Mouse (Mus musculus): ENCODE data around the gene Git2.

The Git2 gene

DNA sequence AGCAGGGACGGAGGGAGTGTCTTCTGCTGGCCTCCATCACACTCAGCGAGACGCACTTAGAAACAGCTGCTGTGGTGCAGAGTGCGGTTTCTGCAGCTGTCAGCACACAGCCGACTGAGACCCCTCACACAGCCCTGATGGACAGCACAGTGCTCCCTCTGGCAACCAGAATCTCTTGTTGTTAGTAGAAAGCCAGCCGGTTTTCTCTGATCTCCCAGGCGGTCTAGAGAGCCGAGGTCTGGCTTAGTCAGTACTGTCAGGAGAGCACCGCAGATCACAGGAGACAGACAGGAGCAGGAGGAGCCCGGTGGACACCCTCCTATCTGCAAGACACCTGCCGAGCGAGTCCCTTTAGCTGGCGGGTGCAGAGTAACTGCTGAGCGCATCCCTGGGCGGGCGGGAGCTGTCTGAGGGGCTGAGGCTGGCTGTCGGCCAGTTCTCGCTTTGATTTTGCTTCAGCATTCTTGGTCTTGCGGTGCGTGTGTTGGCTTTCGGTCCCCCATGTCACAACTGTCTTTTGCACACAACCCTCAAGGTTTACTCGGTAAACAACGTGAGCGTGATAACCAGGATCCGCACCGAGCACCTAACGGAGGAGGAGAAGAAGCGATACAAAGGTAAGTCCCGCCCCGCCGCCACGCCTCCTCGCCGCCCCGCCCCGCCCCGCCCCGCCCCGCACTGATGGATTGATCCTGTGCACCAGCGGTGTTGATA is 21.1 kb upstream of the Git2 start:
- DNase-seq (ENCODE audit: low spot score) = peak; percentile 38

DNA sequence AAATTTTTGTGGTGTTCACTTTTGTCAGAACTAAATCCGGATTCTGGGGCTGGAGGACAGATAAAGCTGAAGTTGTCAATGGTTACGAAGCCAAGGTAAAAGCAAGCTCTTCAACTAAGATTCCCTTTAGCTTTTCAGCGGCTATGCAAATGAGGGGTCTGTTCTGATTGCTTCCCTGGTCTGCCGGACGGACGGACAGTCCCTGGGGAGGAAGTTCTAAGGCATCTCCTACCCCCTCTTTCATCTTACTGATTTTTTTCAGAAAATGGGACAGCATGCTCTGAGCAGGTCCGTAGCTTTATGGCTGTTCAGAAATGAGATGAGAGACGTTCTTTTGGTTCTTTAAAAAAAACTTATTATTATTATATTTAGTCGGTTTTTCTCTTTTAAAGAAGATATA is 20.3 kb upstream of the Git2 start:
- no peak for DNase-seq (ENCODE audit: low spot score)

DNA sequence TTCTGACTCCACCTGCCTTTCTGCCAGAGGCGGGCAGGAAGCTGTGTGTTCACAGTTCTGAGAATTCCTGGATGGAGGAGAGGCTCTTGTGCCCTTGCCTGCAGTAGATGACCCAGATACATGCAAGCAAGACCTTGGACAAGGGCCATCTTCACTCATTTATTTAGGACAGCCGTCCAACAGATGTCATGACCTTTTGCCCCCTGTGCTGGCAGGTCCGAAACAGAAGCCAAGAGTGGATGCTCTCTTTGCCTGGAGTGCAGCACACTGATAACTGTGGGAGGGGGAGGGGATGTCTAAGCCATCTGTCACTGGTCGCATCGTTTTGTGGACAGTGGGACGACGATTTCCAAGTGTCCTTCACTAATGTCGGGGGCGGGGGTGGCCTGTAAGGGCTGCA is 19.9 kb upstream of the Git2 start:
- DNase-seq (ENCODE audit: low spot score) = no peak

DNA sequence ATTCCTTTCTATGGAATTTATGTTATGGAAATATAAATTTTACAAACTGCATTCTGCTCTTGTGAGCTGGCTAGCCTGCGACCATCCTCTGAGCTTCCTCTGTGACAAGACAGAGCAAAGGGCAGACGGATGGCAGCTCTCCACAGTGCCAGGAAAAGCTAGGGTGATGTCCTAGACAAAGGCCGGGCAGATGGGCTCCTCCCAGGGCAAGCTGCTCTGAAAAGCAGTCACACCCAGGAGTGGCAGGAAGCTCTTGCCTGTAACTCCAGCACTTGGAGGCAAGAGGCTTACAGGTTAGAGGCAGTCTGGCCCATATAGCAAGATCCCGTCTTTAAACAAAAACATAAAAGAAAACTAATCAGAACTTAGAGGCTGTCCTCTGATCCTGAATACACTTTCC is 19.3 kb upstream of the Git2 start:
- DNase-seq (ENCODE audit: low spot score) = no peak

DNA sequence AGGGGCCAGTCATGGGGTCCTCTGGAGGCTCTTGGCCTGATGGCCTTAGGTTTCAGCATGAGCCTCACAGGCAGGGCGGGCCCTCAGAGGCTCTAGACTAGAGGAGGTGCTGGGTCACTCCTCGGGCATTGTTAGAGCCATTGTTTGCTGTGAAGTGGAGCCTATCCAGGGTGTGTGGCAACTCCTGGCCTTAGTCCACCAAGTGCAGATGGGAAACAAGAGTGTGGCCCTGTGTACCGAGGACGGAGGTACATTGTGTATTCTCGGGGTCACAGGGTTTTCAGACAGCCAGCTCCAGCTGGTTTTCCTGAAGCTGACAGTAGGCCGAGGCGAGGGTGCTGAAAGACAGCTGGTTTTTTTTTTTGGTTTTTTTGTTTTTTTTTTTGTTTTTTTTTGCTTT is 18.0 kb upstream of the Git2 start:
- DNase-seq (ENCODE audit: low spot score) = no peak

DNA sequence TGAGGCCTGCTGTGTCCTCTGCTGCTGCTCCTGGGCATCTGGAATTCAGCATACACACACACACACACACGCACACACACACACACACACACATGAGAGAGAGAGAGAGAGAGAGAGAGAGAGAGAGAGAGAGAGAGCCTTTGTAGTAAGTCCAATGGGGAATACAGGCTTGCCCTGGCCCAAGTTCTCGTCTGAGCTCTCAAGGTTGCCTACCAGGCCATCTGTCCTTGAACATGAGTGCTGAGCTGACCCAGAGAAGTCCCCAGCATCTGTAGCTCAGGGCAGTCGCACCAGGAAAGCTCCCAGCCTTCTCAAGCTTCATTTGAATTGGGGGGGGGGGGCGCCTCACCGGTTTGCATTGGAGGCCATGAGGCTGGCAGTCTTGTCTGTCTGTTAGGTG is 9.9 kb upstream of the Git2 start:
- no peak for DNase-seq (ENCODE audit: low spot score)

DNA sequence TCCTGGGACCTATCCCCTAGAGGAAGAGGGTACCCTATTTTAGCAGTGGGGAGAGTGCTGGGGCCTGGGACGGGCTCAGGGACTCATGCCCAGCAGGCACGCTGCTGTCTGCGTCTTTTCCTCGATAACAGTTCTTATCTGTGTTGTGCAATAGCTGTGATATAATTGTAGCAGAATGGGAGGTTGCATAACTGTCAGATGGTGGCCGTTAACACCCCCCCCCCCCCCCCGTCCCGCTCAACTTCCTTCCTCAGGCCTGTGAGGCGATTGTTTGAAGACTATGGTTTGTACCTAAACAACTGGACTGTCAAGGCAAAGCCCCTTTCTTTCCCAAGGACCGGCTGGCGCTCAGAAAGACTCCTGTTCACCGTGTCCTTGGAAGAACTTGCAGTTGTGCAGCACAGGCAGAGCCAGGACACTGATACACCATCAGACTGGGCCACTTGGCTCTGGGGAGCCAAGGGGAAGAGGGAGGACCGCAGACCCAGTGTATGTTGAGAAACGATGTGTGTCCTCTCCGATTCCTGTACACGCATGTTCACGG is 9.4 kb upstream of the Git2 start:
- peak; percentile 40 for DNase-seq (ENCODE audit: low spot score)

DNA sequence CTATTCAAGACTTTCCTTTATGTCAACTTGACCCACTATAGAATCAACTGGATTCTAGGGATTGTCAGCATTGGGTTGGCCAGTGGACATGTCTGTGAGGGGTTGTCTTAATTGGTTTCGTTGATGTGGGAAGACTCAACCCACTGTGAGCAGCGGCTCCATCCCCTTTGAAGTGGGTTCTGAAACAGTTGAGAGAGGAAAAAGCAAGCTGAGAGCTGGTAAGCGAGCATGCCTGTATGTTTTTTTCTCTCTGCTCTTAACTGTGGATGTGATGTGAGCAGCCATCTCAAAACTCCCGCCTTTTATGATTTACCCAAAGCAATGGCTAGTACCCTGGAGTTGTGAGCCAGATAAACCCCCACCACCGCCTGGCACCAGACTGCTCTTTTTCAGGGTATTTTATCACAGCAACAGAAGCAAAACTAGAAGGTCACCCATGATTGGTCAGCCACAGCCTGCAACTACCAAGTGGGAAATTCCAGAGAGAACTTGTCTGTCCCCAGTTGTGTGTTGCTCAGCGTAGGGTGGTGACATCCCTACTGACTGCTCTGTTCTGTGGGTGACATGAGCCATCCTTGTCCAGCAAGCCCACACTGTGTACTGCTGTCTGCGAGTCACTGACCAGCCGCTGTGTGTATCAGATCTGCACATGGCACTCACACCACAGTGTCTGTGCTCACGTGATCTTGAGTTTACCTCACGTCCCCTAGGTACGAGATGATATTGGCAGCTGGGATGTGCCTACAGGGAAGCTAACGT is 8.3 kb upstream of the Git2 start:
- no peak for DNase-seq (ENCODE audit: low spot score)

DNA sequence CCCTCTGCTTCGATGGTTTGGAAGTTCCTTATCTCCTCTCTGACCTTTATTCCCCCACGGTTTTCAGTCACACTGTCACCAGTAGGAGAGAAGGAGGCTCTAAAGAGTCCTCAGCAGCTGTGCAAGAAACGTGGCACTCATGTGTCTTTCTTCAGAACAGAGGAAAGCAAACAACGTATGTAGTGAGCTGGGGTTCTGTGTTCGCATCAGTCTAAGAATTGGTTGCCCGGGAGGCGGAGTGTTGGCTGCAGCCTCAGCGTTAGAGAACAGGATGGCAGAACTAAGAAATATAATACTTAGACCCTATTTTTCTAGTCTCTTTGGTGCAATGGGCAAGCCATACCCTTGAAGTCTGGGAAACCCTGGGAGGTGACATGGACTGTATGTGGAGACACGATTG is 7.7 kb upstream of the Git2 start:
- DNase-seq (ENCODE audit: low spot score) = no peak

DNA sequence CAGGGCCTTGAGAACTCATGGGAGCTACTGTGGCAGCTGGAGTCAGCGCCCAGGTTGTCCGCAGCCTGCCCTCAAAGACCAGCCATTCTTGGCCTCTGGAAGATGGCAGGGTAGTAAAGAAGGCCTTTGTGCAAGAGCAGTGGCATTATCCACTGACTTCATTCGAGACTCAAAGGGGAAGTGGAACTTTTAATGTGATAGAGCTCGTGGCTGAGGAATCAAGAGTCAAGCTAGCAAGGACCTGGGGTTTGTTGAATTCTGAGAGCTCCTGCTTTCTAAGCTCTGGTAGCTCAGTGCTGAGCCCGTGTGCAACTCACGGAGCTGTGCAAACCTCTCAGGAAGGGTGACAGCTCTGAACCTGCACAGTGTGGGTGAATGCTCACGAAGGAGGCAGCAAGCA is 5.6 kb upstream of the Git2 start:
- DNase-seq (ENCODE audit: low spot score) = no peak

DNA sequence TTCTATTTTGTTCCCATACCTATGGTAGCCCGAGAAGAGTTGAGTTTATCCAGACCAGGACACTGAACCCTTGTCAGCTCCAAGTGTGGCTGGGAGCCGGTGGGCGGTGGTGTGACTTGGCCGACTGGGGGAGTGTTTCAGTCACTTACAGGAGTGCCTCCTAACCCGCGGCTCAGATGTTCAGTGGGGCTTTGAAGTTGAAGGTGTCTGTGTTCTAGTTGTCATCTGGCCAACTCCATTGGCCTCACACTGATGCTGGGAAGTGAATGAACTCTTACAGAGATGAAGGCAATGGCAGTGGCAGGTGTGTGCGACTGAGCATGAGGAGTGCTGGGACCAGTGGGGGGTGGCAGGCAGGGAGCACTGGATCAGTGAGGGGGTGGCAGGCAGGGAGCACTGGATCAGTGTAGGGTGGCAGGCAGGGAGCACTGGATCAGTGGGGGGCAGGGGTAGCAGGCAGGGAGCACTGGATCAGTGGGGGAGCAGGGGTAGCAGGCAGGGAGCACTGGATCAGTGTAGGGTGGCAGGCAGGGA is 4.7 kb upstream of the Git2 start:
- no peak for DNase-seq (ENCODE audit: low spot score)

DNA sequence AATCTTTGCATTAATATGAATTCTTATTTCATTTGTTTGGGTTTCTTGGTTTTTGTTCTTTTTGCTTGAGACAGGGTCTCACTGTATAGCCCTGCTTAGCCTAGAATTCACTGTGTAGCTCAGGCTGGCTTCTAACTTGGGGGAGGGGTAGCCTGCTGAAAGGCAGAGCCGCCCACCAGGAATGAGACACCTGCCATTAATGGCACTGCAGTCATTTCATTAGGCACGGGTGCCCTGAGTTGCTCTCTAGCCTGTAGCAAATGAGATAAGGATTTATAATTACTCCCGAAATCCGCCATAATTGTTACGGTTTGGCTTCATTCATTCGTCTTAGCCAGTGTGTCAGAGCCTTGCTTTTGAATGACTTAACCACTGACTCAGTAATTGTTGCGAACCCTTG is 857 bp upstream of the Git2 start:
- no peak for DNase-seq (ENCODE audit: low spot score)

DNA sequence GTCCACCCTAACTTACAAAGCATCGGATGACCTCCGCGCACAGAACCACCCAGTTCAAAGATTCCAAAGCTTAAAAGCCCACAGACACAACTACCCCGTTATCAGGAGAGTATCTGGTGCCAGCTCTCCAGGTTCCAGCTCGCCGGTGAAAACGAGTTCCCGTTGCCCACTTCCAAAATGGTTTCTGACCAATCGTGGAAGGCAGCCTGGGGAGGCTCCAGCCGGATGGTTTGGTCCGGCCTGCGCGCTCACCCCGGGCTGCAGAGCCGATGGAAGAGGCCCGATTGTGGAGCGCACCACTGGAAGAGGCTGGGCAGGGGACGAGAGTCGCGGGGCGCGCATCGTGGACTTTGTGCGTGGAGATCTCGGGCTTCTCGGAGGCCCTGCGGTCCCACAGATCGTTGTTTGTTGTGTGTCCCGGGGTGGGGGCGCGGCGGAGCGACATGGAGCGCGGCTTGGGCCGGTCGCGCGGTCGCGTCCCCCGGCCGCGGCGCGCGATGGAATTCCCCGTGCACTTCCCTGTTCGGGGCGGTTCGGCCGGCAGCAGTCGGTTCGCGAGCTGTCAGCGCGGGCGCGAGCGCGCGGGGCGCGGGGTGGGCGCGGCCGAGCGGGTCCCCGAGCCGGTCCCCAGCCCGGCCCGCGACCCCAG is 790 bp downstream of the Git2 start, which contains the start of gene Ankrd13a:
Gene Ankrd13a (plus strand): TSS at position 275 of the 649 bp plus-strand sequence.
- DNase-seq (ENCODE audit: low spot score) = peak; percentile 87

DNA sequence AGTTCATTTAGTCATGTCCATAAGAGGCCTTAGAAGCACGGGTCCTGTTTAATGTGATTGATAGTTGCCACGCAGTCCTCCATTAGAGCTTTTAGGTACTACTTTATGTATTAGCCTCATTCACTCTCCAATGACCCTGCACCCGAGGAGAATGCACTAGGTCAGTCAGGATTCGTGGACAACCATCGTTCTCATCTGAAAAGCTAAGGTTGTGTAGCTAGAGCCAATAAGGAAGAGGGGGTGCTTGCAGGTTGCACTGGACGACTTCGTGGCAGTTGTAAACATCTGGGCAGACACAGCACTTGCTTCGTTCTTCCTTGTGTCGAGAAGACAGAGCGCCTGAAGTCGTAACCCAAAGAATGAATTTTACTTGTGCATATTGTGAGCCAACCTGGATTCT is 1.5 kb downstream of the Git2 start:
- no peak for DNase-seq (ENCODE audit: low spot score)

DNA sequence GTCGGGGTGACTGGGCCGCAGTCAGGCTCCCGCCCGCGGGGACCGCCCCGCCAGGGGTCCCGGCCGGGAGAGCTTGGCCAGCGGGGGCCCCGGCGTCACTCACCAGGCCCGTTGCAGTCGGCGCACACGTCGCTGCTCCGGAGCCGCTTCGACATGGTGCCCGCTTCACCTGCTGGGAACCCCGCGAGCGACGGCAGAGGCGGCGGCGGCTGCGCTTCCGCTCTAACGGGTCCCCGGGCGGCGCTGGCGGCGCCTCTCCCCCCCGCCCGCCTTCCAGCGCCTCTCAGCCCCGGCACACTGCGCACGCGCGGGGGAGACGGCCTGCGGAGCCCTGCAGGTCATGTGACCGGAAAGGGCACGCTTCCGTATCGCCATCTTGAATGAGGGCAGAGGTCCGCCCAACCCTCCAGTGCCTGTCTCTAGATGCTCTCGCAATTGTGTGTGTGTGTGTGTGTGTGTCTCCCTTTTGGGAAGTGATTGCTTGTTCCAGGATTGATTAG is 2.1 kb downstream of the Git2 start:
- DNase-seq (ENCODE audit: low spot score) = peak; percentile 97

DNA sequence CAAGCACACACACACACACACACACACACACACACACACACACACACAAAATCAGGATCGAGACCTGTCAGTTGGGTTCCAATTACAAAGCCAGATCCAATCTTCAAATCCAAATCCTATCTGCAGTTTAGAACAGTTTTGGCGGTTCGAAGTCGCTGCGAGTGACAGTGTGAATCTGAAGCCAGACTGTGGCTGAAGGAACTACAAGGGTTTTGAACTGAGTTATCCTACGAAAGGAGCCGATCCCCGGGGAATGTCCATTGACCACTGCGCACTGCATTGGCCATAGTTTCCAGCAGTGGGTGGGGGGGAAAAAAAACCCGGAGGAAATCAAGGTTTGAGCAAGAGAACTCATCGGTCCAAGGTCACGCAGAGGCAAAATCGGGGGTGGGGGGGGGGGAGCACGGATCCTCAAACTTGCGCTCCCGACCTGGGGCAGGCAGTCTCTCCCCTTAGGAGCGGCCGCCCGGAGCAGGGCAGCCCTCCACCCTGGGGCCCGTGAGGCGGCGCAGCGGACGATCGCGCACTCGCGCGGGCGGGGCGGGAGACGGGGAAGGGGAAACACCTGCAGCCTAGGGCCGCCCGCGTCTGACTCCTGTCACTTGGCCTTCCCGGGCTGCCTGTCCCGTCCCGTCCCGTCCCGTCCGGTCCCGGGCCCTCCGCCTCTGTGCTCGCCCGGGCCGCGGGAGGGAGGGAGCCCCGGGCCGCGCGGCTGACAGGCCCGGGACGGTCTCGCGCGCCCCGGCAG is 2.7 kb downstream of the Git2 start:
- DNase-seq (ENCODE audit: low spot score) = peak; percentile 67

DNA sequence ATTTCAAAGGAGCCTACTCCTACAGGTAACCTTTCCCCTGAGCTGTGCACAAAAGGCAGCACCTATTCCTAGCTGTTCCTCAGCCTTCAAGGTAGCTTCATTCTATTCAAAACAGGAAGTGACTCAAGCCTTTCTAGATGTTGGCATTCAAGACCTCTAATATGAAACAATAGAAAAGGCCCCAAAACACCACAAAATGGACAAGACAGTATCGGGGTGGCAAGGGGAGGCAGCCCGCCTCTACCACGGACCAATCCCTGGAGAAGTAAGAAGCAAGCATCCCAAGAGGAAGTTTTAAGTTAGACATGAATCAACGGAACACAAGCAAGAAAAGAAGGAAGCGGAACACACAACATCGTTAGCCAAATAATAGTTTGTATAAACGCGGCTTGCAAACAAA is 3.5 kb downstream of the Git2 start:
- no peak for DNase-seq (ENCODE audit: low spot score)

DNA sequence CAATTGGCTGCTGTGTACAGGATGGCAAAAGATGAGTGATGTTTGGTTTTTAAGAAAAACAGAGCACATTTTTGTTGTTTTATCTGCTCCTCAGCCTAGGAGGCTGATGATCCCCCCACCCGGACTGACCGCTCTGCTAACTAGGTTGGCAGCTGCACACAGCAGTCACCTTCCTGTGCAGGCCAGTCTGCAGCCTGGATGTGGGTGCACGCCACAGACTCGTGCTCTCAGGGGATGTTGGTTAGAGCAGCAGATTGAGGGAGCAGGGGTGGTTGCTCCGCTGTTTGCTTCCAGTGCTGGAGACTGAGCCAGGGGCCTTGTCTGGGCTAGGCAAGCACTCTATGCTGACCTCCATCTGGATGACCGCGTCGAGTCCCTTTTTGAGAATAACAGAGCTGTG is 5.5 kb downstream of the Git2 start:
- no peak for DNase-seq (ENCODE audit: low spot score)

DNA sequence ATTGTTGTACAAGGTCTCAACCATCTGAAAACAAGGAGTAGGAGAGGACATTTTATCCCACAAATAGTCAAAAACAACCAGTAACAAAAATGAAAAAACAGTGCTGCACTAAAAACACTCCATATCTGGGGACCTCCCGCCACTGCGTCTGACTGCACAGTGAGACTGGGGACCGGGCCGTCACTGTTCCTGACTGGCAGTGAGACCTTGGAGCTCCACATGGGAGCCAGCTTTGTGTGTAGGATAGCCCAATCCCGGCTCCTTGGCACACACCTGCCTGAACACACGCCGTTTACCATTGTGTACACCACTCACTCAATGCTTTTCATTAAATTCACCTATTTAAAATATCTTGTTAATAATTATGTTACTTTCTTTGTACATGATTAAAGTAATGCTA is 8.1 kb downstream of the Git2 start:
- no peak for DNase-seq (ENCODE audit: low spot score)

DNA sequence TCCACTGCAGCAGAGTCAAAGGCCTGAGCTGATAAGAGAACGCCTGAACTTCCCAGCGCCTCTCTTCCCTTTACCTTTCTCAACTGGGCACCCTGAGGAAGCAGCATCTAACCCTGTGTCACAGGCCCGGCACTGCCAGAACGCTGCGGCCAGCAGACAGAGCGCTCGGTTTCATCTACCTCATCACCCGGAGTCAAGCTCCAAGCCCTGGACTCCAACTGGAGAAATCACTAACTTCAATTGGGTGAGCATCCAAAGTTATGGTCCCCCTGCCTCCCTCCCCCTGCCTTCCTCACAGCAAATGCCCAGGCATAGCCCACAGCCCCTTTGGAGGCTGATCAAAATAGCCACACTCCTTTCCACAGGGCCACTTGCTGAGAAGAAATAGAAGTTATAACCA is 8.6 kb downstream of the Git2 start:
- DNase-seq (ENCODE audit: low spot score) = no peak

DNA sequence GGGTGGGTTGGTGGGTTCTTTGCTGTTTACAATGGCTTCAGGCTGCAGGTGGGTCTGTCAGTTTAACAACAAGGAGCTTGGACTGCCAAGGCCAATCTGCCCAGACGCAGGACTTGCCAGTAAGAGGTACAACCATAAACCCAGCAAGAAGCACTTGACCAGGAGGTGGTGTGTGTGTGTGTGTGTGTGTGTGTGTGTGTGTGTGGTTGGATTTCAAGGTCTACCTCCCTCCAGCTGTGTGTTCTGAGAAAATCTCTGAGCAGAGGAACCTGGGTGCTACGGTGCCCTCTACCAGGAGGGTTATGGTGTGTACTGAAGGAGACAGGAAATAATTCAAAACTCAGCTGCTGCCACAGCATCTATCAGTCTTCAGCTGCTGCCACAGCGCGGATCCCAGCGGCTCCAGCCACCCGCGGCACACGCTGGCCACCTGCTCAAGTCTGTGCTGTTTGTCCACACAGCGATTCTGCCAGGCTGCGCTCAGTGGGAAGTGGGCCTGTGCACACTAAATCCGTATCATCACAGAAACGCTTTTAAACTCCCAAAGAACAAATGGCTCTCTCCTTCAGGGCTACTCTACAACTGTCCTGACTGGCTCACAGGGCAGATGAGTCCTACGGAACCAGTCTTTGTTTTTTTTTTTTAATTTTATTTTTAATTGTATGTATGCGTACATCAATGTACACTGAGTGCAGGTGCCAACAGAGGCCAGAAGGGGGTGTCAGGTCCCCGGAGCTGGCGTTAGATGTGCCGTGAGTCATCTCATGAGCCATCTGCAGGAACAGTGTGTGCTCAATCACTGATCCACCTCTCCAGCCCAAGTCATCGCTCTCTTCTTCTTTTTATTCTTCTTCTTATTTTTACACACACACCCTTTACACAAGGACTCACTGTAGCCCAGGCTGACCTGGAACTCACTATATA is 10.2 kb downstream of the Git2 start:
- no peak for DNase-seq (ENCODE audit: low spot score)

All from testis, postnatal 14 days (tissue).